Mouse (Mus musculus): ENCODE measurements around the gene Cit. TPM values are rescaled to one million over a fixed set of nuclear protein-coding genes. Genes with fewer than 3 reads are reported as not detected.

Gene Cit
- polyA plus RNA-seq, 1 experiment: 19.0 TPM

DNA sequence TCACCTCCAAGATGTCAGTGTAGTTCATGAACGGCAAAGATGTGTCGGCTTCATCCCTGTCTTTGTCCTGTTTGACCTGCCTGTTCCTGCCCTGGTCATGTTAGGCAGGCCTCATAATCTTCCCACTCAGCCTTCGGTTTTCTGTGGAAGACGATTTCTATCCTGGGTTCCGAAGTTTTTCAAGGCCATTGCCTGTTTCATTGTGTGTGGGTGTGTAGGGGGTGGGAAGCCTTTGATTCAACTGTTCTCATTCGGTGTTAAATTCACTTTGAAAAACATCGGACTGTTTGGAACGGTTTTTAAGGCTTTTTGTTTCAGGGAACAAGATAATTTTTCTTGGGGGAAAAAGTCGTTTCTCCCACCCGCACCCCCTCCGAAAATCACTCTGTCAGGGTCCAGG lies 87.2 kb downstream of the Cit start:
- no peak for TF ChIP-seq CTCF (IDR thresholded peaks at IDR 0.05; ENCODE audit: control insufficient read depth, insufficient read depth, insufficient replicate concordance, low read depth, low read length)
- TF ChIP-seq POLR2A (IDR thresholded peaks at IDR 0.05; ENCODE audit: control insufficient read depth, low read depth, low read length): no peak
- Histone ChIP-seq H3K27me3 (ENCODE audit: control insufficient read depth, insufficient read depth, low read length) (no peaks in the 10 kb centered on the region), H3K4me3 (ENCODE audit: control insufficient read depth, low read depth, low read length) (no peak overlapping the region; the same call in 1 of the 2 replicates), H3K27ac (ENCODE audit: control insufficient read depth, insufficient read depth, low read depth, low read length) (no peak overlapping the region), H3K4me1 (ENCODE audit: control insufficient read depth, insufficient read depth, low read length) (peaks cover 2% of the 10 kb centered on the region), H3K36me3 (ENCODE audit: control insufficient read depth, insufficient read depth, low read length) (peaks cover 1% of the 10 kb centered on the region)

DNA sequence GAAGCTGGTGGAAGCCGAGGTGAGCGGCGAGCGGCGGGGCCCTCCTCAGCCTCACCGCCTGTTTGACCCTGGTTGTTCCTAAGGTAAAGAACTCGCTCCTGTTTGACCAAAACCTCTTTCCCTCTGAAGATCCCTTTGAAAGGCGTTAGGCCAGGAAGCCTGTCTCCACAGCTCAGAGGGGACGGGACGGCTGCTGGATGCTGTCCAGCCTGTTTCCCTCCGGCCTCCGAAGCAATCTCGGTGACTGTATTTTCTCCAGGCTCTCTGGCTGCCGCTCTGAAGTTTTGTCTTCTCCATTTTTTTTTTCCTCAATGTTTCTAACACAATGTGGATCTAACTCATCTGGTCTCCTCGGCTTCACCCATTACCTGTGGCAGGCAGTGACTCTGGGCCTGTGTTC lies 91.8 kb downstream of the Cit start:
- Histone ChIP-seq H3K27ac (ENCODE audit: control insufficient read depth, insufficient read depth, low read depth, low read length) (no peak overlapping the region), H3K4me3 (ENCODE audit: control insufficient read depth, low read depth, low read length) (no peak overlapping the region), H3K36me3 (ENCODE audit: control insufficient read depth, insufficient read depth, low read length) (peaks cover 5% of the 10 kb centered on the region), H3K27me3 (ENCODE audit: control insufficient read depth, insufficient read depth, low read length) (no peaks in the 10 kb centered on the region), H3K4me1 (ENCODE audit: control insufficient read depth, insufficient read depth, low read length) (peaks cover 2% of the 10 kb centered on the region)
- TF ChIP-seq CTCF (IDR thresholded peaks at IDR 0.05; ENCODE audit: control insufficient read depth, insufficient read depth, insufficient replicate concordance, low read depth, low read length) (no peak), POLR2A (IDR thresholded peaks at IDR 0.05; ENCODE audit: control insufficient read depth, low read depth, low read length) (no peak)

DNA sequence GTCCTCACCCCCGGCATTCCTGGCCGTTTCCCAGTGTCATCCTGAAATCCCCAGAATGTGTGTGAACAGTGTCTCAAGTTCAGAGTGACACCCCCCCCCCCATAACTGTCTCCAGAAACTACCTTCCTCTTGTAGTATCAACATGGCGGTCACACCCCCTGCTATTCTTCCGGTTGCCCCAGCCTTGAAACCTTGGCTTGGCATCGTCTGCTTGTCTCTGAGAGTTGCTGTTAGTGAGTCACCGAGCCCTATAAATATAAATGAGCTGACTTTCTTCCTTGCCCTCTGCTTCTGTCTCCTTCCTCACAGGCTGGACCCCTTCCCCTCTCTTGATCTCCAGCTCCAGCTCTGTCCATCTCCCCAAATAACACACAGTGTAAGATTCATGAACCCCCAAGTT lies 92.5 kb downstream of the Cit start:
- H3K27me3 ChIP-seq (ENCODE audit: control insufficient read depth, insufficient read depth, low read length): no peaks in the 10 kb centered on the region
- no peak overlapping the region for H3K4me3 ChIP-seq (ENCODE audit: control insufficient read depth, low read depth, low read length)
- H3K4me1 ChIP-seq (ENCODE audit: control insufficient read depth, insufficient read depth, low read length): peaks cover 2% of the 10 kb centered on the region
- H3K36me3 ChIP-seq (ENCODE audit: control insufficient read depth, insufficient read depth, low read length): peaks cover 5% of the 10 kb centered on the region
- no peak for TF ChIP-seq POLR2A (IDR thresholded peaks at IDR 0.05; ENCODE audit: control insufficient read depth, low read depth, low read length)
- no peak for TF ChIP-seq CTCF (IDR thresholded peaks at IDR 0.05; ENCODE audit: control insufficient read depth, insufficient read depth, insufficient replicate concordance, low read depth, low read length)
- no peak overlapping the region for H3K27ac ChIP-seq (ENCODE audit: control insufficient read depth, insufficient read depth, low read depth, low read length)

DNA sequence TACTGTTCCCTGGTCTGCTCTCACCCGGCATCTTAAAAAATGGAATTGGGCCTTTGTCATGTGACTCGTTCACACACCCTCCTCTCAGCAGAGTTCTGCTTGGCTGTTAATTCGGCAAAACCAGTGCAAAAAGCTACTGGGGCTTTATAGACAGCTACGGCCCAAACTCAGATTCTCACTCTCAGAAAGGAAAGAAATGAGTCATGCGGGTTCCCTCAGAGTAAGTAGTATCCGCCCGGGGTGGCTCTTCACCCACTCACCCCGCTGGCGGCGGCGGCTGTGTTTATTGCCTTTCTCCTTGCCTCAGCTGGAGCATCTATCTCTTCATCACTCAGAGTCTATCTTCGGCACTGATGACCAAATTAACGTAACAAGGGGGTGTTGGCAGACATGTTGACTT lies 93.9 kb downstream of the Cit start:
- Histone ChIP-seq H3K36me3 (ENCODE audit: control insufficient read depth, insufficient read depth, low read length) (peaks cover 5% of the 10 kb centered on the region), H3K4me3 (ENCODE audit: control insufficient read depth, low read depth, low read length) (no peak overlapping the region), H3K4me1 (ENCODE audit: control insufficient read depth, insufficient read depth, low read length) (no peaks in the 10 kb centered on the region), H3K27ac (ENCODE audit: control insufficient read depth, insufficient read depth, low read depth, low read length) (no peak overlapping the region), H3K27me3 (ENCODE audit: control insufficient read depth, insufficient read depth, low read length) (no peaks in the 10 kb centered on the region)
- TF ChIP-seq POLR2A (IDR thresholded peaks at IDR 0.05; ENCODE audit: control insufficient read depth, low read depth, low read length) (no peak), CTCF (IDR thresholded peaks at IDR 0.05; ENCODE audit: control insufficient read depth, insufficient read depth, insufficient replicate concordance, low read depth, low read length) (no peak)

DNA sequence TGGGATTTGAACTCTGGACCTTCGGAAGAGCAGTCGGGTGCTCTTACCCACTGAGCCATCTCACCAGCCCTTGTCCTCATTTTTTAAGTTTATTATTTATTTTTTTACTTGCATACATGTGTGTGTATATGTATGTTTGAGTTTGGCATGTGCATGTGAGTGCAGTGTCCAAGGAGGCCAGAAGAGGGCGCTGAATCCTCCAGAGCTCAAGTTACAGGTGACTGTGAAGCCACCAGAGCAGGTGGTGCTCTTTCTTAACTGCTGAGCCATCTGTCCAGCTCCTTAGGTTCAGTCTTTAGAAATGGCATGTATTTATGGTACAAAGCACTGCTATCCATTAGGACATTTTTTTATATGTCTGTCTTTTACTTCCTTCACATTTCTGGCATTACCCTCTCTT lies 97.3 kb downstream of the Cit start:
- H3K4me3 ChIP-seq (ENCODE audit: control insufficient read depth, low read depth, low read length): no peak overlapping the region
- H3K27ac ChIP-seq (ENCODE audit: control insufficient read depth, insufficient read depth, low read depth, low read length): no peak overlapping the region
- no peaks in the 10 kb centered on the region for H3K4me1 ChIP-seq (ENCODE audit: control insufficient read depth, insufficient read depth, low read length)
- peaks cover 5% of the 10 kb centered on the region for H3K36me3 ChIP-seq (ENCODE audit: control insufficient read depth, insufficient read depth, low read length)
- H3K27me3 ChIP-seq (ENCODE audit: control insufficient read depth, insufficient read depth, low read length): no peaks in the 10 kb centered on the region
- TF ChIP-seq CTCF (IDR thresholded peaks at IDR 0.05; ENCODE audit: control insufficient read depth, insufficient read depth, insufficient replicate concordance, low read depth, low read length) (peak; percentile 48; the same call in 1 of the 2 replicates), POLR2A (IDR thresholded peaks at IDR 0.05; ENCODE audit: control insufficient read depth, low read depth, low read length) (no peak)

DNA sequence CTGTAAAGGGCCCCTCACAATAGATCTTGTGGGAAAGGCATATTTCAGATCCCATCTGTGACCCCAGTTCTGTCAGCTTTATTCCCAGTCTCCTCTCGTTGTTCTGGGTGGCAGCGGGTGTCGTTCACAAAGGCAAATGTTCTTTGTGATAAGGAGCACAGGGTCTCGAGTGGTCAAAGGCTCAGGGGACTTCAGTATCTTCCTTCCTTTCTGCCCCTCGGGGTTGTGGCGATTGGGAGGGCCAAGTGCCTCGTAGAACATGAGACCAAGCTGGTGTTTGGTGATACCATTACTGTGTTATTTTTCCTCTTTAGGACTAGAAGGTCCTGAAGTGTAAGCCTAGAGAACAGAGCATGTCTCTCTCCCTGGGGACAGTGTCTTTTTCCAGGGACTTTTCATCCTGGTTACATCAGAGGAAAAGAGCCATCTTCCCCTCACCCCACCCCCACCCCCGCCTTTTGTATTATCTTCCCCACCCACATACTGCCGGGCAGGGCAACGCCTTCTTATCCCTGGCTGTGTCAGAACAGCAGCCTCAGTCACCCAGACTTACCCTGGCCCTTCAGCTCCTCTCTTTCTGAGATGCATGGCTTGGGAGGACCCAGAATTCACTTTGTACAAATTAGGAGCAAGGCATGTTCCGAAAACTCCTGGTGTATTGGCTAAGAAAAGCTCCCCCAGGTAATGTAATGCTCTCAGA lies 99.9 kb downstream of the Cit start:
- peaks cover 5% of the 10 kb centered on the region for H3K36me3 ChIP-seq (ENCODE audit: control insufficient read depth, insufficient read depth, low read length)
- no peaks in the 10 kb centered on the region for H3K27me3 ChIP-seq (ENCODE audit: control insufficient read depth, insufficient read depth, low read length)
- no peak overlapping the region for H3K27ac ChIP-seq (ENCODE audit: control insufficient read depth, insufficient read depth, low read depth, low read length)
- TF ChIP-seq POLR2A (IDR thresholded peaks at IDR 0.05; ENCODE audit: control insufficient read depth, low read depth, low read length): no peak
- no peak for TF ChIP-seq CTCF (IDR thresholded peaks at IDR 0.05; ENCODE audit: control insufficient read depth, insufficient read depth, insufficient replicate concordance, low read depth, low read length)
- H3K4me3 ChIP-seq (ENCODE audit: control insufficient read depth, low read depth, low read length): no peak overlapping the region
- no peaks in the 10 kb centered on the region for H3K4me1 ChIP-seq (ENCODE audit: control insufficient read depth, insufficient read depth, low read length)

DNA sequence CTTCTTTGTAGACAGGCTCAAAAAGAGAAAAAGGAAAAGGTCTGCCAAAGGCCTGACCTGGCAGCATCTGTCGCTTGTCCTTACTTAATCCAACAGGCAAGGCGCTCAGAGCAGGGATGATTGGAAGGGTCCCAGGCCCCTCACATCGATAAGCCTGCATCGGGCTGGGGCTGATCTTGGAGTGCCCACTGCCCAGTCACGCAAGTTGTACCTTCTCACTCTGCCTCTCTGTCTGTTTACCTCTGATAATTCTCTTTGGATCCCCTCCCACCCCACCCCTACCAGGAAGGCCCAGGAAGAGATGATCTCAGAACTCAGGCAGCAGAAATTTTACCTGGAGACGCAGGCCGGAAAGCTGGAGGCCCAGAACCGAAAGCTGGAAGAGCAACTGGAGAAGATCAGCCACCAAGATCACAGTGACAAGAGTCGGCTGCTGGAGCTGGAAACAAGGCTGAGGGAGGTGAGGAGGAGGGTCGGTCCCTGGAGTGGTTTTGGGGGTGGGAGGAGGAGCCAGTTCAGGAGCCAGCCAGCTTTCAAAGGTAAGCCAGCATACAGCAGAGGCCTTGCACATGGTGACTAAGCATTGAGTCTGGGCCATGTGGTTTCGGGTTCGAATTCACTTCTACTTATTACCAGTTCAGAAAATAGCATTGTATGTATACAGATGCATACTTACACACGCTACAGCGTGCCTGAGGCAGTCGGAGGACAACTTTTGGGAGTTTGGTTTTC lies 102.7 kb downstream of the Cit start:
- no peaks in the 10 kb centered on the region for H3K27me3 ChIP-seq (ENCODE audit: control insufficient read depth, insufficient read depth, low read length)
- H3K27ac ChIP-seq (ENCODE audit: control insufficient read depth, insufficient read depth, low read depth, low read length): no peak overlapping the region
- TF ChIP-seq POLR2A (IDR thresholded peaks at IDR 0.05; ENCODE audit: control insufficient read depth, low read depth, low read length) (no peak), CTCF (IDR thresholded peaks at IDR 0.05; ENCODE audit: control insufficient read depth, insufficient read depth, insufficient replicate concordance, low read depth, low read length) (no peak)
- no peaks in the 10 kb centered on the region for H3K4me1 ChIP-seq (ENCODE audit: control insufficient read depth, insufficient read depth, low read length)
- peaks cover 1% of the 10 kb centered on the region for H3K36me3 ChIP-seq (ENCODE audit: control insufficient read depth, insufficient read depth, low read length)
- no peak overlapping the region for H3K4me3 ChIP-seq (ENCODE audit: control insufficient read depth, low read depth, low read length)

All from testis, adult 2 months (tissue).